Mouse (Mus musculus): Measurements from ENCODE around the gene Ppat. TPM values are rescaled to one million over a fixed set of nuclear protein-coding genes. Genes with fewer than 3 reads are reported as not detected.
"Not testable (repeated sequence)": the region's sequence is repeated elsewhere in the genome, so short reads cannot be mapped to it uniquely, and the experiment has no call there.

Ppat gene
- total RNA-seq, 1 experiment = 90.3 TPM

DNA sequence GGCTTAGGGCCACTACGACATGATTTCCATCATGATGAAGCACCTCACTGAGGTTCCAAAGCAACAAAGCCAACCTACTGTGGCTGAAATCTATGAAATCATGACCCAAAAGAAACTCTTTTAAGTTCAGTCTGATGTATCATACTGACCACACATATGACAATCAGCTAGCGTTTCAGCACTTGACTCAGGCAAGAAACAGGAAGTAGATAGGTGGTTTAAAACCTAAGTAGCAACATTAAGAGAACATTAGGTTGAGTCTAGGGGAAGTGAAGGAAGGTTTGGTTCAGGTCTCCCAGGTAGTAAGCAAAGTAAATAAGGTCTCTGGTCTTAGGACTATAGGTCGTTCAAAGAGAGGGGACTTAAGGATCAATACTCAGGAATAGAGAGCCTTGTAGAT lies 22.1 kb upstream of the Ppat start:
- peak overlapping the region in 1 of 2 experiments; percentile 94; a peak in 2 of 4 replicates for H3K4me3 ChIP-seq (ENCODE audit: insufficient read depth in 1 of 2, low read depth in 1 of 2, low read length in 2 of 2, poor library complexity in 1 of 2, severe bottlenecking in 1 of 2)
- in situ Hi-C loops (cut with MboI; ENCODE audit: low sequenced_read_pairs in 2 of 2, unreplicated experiment in 2 of 2) = no loop called here
- no peak overlapping the region for H3K9ac ChIP-seq (ENCODE audit: insufficient read depth, low read depth, low read length, poor library complexity, severe bottlenecking)
- H3K36me3 ChIP-seq (ENCODE audit: control insufficient read depth, insufficient read depth, low read length, poor library complexity, severe bottlenecking) = peaks cover 9% of the 10 kb centered on the region
- no peak for DNase-seq (ENCODE audit: low read depth, low spot score)
- no peak overlapping the region for H3K27ac ChIP-seq (ENCODE audit: insufficient read depth, low read depth, low read length, poor library complexity, severe bottlenecking)
- H3K4me1 ChIP-seq (ENCODE audit: control insufficient read depth in 2 of 2, insufficient read depth in 2 of 2, low read length in 2 of 2, poor library complexity in 1 of 2) = 0 out of 4 replicates have a peak, but pooled peaks cover 0 to 5% of the 10 kb centered on the region in 2 experiments
- TF ChIP-seq CHD2 (IDR thresholded peaks at IDR 0.05; ENCODE audit: low read depth, low read length) = no peak
- TF ChIP-seq HCFC1 (IDR thresholded peaks at IDR 0.05; ENCODE audit: borderline replicate concordance, insufficient read depth, low read length) = no peak
- TF ChIP-seq ZC3H11A (IDR thresholded peaks at IDR 0.05; ENCODE audit: borderline replicate concordance, low read depth, low read length) = no peak
- no peak for TF ChIP-seq ZNF384 (IDR thresholded peaks at IDR 0.05; ENCODE audit: low read depth, low read length)
- no peak for TF ChIP-seq MAFK (IDR thresholded peaks at IDR 0.05; ENCODE audit: insufficient read depth, low read depth, low read length)
- no peaks in the 10 kb centered on the region for H3K9me3 ChIP-seq (ENCODE audit: control insufficient read depth, insufficient read depth, low read depth, low read length)

GRCm38 (mm10) chr5:76971115-76971514 lies 19.7 kb upstream of the Ppat start:
- H3K9me3 ChIP-seq (ENCODE audit: control insufficient read depth, insufficient read depth, low read depth, low read length); H3K4me3 ChIP-seq (ENCODE audit: insufficient read depth in 1 of 2, low read depth in 1 of 2, low read length in 2 of 2, poor library complexity in 1 of 2, severe bottlenecking in 1 of 2); in situ Hi-C loops (cut with MboI; ENCODE audit: low sequenced_read_pairs in 2 of 2, unreplicated experiment in 2 of 2); H3K4me1 ChIP-seq (ENCODE audit: control insufficient read depth in 2 of 2, insufficient read depth in 2 of 2, low read length in 2 of 2, poor library complexity in 1 of 2); H3K9ac ChIP-seq (ENCODE audit: insufficient read depth, low read depth, low read length, poor library complexity, severe bottlenecking); DNase-seq (ENCODE audit: low read depth, low spot score); H3K27ac ChIP-seq (ENCODE audit: insufficient read depth, low read depth, low read length, poor library complexity, severe bottlenecking): not testable (repeated sequence)
- H3K36me3 ChIP-seq (ENCODE audit: control insufficient read depth, insufficient read depth, low read length, poor library complexity, severe bottlenecking) = peaks cover 20% of the 10 kb centered on the region

- Histone ChIP-seq H3K27ac (ENCODE audit: insufficient read depth, low read depth, low read length, poor library complexity, severe bottlenecking) (no peak overlapping the region), H3K4me1 (ENCODE audit: control insufficient read depth in 2 of 2, insufficient read depth in 2 of 2, low read length in 2 of 2, poor library complexity in 1 of 2) (0 out of 4 replicates have a peak, but pooled peaks cover 0 to 2% of the 10 kb centered on the region in 2 experiments), H3K36me3 (ENCODE audit: control insufficient read depth, insufficient read depth, low read length, poor library complexity, severe bottlenecking) (peaks cover 31% of the 10 kb centered on the region), H3K9ac (ENCODE audit: insufficient read depth, low read depth, low read length, poor library complexity, severe bottlenecking) (no peak overlapping the region), H3K9me3 (ENCODE audit: control insufficient read depth, insufficient read depth, low read depth, low read length) (no peaks in the 10 kb centered on the region), H3K4me3 (ENCODE audit: insufficient read depth in 1 of 2, low read depth in 1 of 2, low read length in 2 of 2, poor library complexity in 1 of 2, severe bottlenecking in 1 of 2) (no peak overlapping the region)
- TF ChIP-seq ZNF384 (IDR thresholded peaks at IDR 0.05; ENCODE audit: low read depth, low read length) = no peak
- TF ChIP-seq CHD2 (IDR thresholded peaks at IDR 0.05; ENCODE audit: low read depth, low read length) = no peak
- TF ChIP-seq ZC3H11A (IDR thresholded peaks at IDR 0.05; ENCODE audit: borderline replicate concordance, low read depth, low read length) = no peak
- TF ChIP-seq MAFK (IDR thresholded peaks at IDR 0.05; ENCODE audit: insufficient read depth, low read depth, low read length) = no peak
- no peak for TF ChIP-seq HCFC1 (IDR thresholded peaks at IDR 0.05; ENCODE audit: borderline replicate concordance, insufficient read depth, low read length)
- in situ Hi-C loops (cut with MboI; ENCODE audit: low sequenced_read_pairs in 2 of 2, unreplicated experiment in 2 of 2) = no loop called here
- no peak for DNase-seq (ENCODE audit: low read depth, low spot score)
Measured at GRCm38 (mm10) chr5:76969250-76969649, 17.9 kb upstream of the Ppat start.

DNA sequence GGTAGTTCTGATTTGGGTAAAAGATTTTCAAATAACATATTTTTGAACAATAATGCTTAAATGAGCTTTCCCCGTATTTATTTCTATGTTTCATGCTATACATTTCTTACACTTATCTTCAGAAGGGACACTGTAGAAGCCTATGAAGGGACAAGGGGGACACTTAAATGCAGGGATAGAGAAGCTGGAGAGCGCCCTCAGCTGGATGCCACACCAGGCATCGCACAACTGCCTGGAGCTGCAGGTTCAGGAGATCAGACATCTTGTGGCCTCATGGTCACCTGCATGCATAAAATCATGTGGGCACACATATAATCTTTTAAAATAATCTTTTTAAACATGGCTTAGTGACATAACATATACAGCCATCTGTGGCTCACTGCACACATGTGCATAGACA lies 13.3 kb upstream of the Ppat start:
- peaks cover 62% of the 10 kb centered on the region for H3K36me3 ChIP-seq (ENCODE audit: control insufficient read depth, insufficient read depth, low read length, poor library complexity, severe bottlenecking)

GRCm38 (mm10) chr5:76962545-76962944 lies 11.2 kb upstream of the Ppat start:
- Histone ChIP-seq H3K36me3 (ENCODE audit: control insufficient read depth, insufficient read depth, low read length, poor library complexity, severe bottlenecking) (peaks cover 64% of the 10 kb centered on the region), H3K4me1 (ENCODE audit: control insufficient read depth in 2 of 2, insufficient read depth in 2 of 2, low read length in 2 of 2, poor library complexity in 1 of 2) (0 out of 4 replicates have a peak, but pooled peaks cover 0 to 2% of the 10 kb centered on the region in 2 experiments), H3K27ac (ENCODE audit: insufficient read depth, low read depth, low read length, poor library complexity, severe bottlenecking) (no peak overlapping the region), H3K9me3 (ENCODE audit: control insufficient read depth, insufficient read depth, low read depth, low read length) (no peaks in the 10 kb centered on the region), H3K9ac (ENCODE audit: insufficient read depth, low read depth, low read length, poor library complexity, severe bottlenecking) (no peak overlapping the region), H3K4me3 (ENCODE audit: insufficient read depth in 1 of 2, low read depth in 1 of 2, low read length in 2 of 2, poor library complexity in 1 of 2, severe bottlenecking in 1 of 2) (no peak overlapping the region)
- DNase-seq (ENCODE audit: low read depth, low spot score) = no peak
- in situ Hi-C loops (cut with MboI; ENCODE audit: low sequenced_read_pairs in 2 of 2, unreplicated experiment in 2 of 2) = no loop called here
- TF ChIP-seq ZC3H11A (IDR thresholded peaks at IDR 0.05; ENCODE audit: borderline replicate concordance, low read depth, low read length) (no peak), MAFK (IDR thresholded peaks at IDR 0.05; ENCODE audit: insufficient read depth, low read depth, low read length) (no peak), HCFC1 (IDR thresholded peaks at IDR 0.05; ENCODE audit: borderline replicate concordance, insufficient read depth, low read length) (no peak), CHD2 (IDR thresholded peaks at IDR 0.05; ENCODE audit: low read depth, low read length) (no peak), ZNF384 (IDR thresholded peaks at IDR 0.05; ENCODE audit: low read depth, low read length) (no peak)

More for the DNA sequence above, 13.3 kb upstream of the Ppat start:
- Histone ChIP-seq H3K9me3 (ENCODE audit: control insufficient read depth, insufficient read depth, low read depth, low read length) (no peaks in the 10 kb centered on the region), H3K27ac (ENCODE audit: insufficient read depth, low read depth, low read length, poor library complexity, severe bottlenecking) (no peak overlapping the region), H3K9ac (ENCODE audit: insufficient read depth, low read depth, low read length, poor library complexity, severe bottlenecking) (no peak overlapping the region), H3K4me3 (ENCODE audit: insufficient read depth in 1 of 2, low read depth in 1 of 2, low read length in 2 of 2, poor library complexity in 1 of 2, severe bottlenecking in 1 of 2) (no peak overlapping the region), H3K4me1 (ENCODE audit: control insufficient read depth in 2 of 2, insufficient read depth in 2 of 2, low read length in 2 of 2, poor library complexity in 1 of 2) (no peaks in the 10 kb centered on the region)
- in situ Hi-C loops (cut with MboI; ENCODE audit: low sequenced_read_pairs in 2 of 2, unreplicated experiment in 2 of 2) = no loop called here
- no peak for TF ChIP-seq ZNF384 (IDR thresholded peaks at IDR 0.05; ENCODE audit: low read depth, low read length)
- TF ChIP-seq HCFC1 (IDR thresholded peaks at IDR 0.05; ENCODE audit: borderline replicate concordance, insufficient read depth, low read length) = no peak
- TF ChIP-seq CHD2 (IDR thresholded peaks at IDR 0.05; ENCODE audit: low read depth, low read length) = no peak
- TF ChIP-seq MAFK (IDR thresholded peaks at IDR 0.05; ENCODE audit: insufficient read depth, low read depth, low read length) = no peak
- TF ChIP-seq ZC3H11A (IDR thresholded peaks at IDR 0.05; ENCODE audit: borderline replicate concordance, low read depth, low read length) = no peak
- no peak for DNase-seq (ENCODE audit: low read depth, low spot score)
